Mouse (Mus musculus): ENCODE measurements at regions not wholly inside any gene's neighbourhood (a gene's known extent, or its start where the extent isn't known, plus 50 kb on each side); places are given as distances from the start of the nearest gene placed in this dataset.

DNA sequence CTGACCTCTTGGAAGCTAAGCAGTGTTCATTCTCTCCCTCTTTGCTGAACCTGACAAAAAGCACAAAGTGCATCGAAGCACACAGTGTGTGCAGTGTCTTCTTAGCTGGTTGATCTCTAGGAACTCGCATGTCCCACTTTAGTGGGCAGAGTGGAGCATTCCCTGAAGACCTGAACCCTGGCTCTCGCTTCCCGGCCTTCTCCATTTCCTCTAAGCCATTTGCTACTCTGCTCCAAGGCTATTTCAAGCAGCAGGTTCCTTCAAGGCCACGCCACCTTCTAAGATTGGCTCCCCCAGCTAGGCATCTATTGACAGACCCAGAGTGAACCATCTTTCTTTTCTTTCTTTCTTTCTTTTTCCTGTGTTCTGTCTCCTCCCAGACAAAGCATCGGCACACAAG, 71.8 kb downstream of the Zfp36l1 start:
- no peak for TF ChIP-seq CTCF (IDR thresholded peaks at IDR 0.05; ENCODE audit: low read depth, low read length)
- TF ChIP-seq POLR2A (IDR thresholded peaks at IDR 0.05; ENCODE audit: extremely low read depth, insufficient read depth, low read length): no peak
